Mouse (Mus musculus) forebrain, embryonic 12.5 days (tissue): ENCODE results near the gene Ttc7b. TPM values are rescaled to one million over a fixed set of nuclear protein-coding genes. Genes with fewer than 3 reads are reported as not detected.

ENCODE experiments used
- ATAC-seq: fragments of 200-750 bp; cut with Nextera tagmentation; 2 replicates; pipeline ENCODE4 v1.8.0; 2017; ENCODE audit warnings: moderate TSS enrichment; ENCODE audit not compliant: low FRiP score
- H3K27ac ChIP-seq: fragments of 300-500 bp; sonication (generic); 2 replicates; pipeline ENCODE4 v1.5.1; 2016; ENCODE audit warnings: mild to moderate bottlenecking
- H3K27me3 ChIP-seq: fragments of 300-500 bp; sonication (generic); 2 replicates; pipeline ENCODE4 v1.6.1; 2016; ENCODE audit warnings: mild to moderate bottlenecking
- H3K36me3 ChIP-seq: fragments of 300-500 bp; sonication (generic); replicated peaks from 2 replicates; pipeline ENCODE4 v1.6.1; 2016; ENCODE audit warnings: mild to moderate bottlenecking
- H3K4me1 ChIP-seq: fragments of 300-500 bp; sonication (generic); 2 replicates; pipeline ENCODE4 v1.6.1; 2016
- H3K4me2 ChIP-seq: fragments of 300-500 bp; sonication (generic); 2 replicates; pipeline ENCODE4 v1.6.1; 2016; ENCODE audit warnings: mild to moderate bottlenecking, moderate library complexity
- H3K4me3 ChIP-seq: fragments of 300-500 bp; sonication (generic); replicated peaks from 2 replicates; pipeline ENCODE4 v1.5.1; 2016; ENCODE audit warnings: mild to moderate bottlenecking
- H3K9ac ChIP-seq: fragments of 300-500 bp; sonication (generic); 2 replicates; pipeline ENCODE4 v1.6.1; 2016; ENCODE audit warnings: mild to moderate bottlenecking
- H3K9me3 ChIP-seq: fragments of 300-500 bp; sonication (generic); 2 replicates; pipeline ENCODE4 v1.6.1; 2016
- WGBS: fragments of 180-500 bp; shearing (Covaris S2); methylation state at CpG from one replicate; pipeline ENCODE4 v1.1.7; 2016; 5-methylcytosine and 5-hydroxymethylcytosine counted together
- polyA plus RNA-seq: library from polyadenylated mRNA; unstranded; fragments of >200 nt; fragmentation: Nextera tagmentation; extraction: Ambion mirVana; gene quantifications from 2 replicates; pipeline ENCODE4 v1.2.1, GENCODE M21; 2016

Ttc7b gene
- polyA plus RNA-seq, 1 experiment from 2014 or later, result 5.8 TPM

DNA sequence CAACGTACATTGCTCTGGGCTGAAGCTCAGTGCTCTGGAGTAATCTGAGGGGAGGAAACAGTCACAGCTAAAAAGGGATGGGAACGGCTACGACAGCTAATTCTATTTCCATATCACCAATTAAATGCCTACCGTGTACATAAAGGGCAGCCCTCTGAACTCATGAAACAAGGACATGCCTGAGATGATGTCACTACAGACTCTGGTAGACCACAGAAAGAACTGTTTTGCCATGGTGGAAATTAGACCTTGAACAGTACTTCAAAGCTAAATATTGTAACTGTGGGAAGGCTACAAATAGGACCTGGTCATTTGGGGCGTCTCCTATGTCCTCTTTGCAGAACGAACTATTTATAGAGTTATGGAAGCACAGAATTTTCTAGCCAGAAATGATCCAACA, 99.7 kb downstream of the Ttc7b start:
- 81% methylated on average over 6 of the region's 6 CpGs for WGBS
- H3K9me3 ChIP-seq, result no peaks in the 10 kb centered on the region
- peaks cover 4% of the 10 kb centered on the region; the same call in 1 of the 2 replicates for H3K4me1 ChIP-seq
- H3K4me2 ChIP-seq, result no peak overlapping the region
- H3K36me3 ChIP-seq, result no peaks in the 10 kb centered on the region
- no peak for ATAC-seq
- 0 out of 2 replicates have a peak overlapping the region, but pooled peaks have one; percentile 1 for H3K27ac ChIP-seq
- no peak overlapping the region for H3K9ac ChIP-seq
- no peaks in the 10 kb centered on the region for H3K27me3 ChIP-seq
- no peak overlapping the region for H3K4me3 ChIP-seq

DNA sequence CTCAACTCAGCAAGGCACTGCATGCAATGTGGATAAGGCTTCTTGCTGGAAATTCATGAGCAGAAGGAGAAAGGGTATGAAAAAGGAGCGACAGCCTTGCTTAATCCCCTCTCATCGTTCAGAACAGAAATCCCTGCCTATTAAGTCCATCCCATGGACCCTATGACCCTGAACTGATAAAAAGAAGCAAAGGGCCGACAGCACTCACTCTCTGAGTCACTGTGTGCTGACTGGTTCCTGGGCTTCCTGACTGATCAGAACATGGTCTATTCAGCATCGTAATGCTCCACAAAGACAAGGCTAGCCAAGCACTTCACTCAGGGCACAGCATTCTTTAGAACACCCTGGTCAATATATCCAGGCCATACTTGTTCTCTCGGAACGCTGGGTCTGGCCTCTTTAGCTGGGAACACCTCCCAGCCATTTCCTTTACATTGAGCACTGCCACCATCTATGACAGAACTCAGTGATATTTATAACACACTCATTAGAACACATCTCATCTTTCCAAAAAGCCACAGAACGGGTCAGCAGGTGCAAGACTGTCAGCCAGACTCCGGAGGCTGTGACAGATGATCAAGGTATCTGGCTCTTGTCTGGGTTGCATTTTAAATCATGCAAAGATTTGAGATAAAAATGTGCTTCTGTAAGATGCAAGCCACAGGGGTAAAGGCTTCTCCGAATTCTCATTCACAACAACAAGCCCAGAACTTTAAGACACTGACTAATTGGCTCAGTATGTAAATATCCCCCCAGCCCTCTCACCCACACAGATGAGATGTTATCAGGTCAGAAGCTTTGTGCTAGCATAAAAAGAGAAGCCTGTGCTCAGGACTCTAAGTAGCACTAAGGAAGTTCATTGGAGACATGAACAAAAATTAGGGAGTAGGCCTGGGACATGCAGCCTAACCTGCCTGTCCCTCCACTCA, 100.4 kb downstream of the Ttc7b start:
- 0 out of 2 replicates have a peak overlapping the region, but pooled peaks have one; percentile 1 for H3K27ac ChIP-seq
- no peaks in the 10 kb centered on the region for H3K9me3 ChIP-seq
- H3K4me1 ChIP-seq, result peaks cover 4% of the 10 kb centered on the region; the same call in 1 of the 2 replicates
- H3K4me3 ChIP-seq, result no peak overlapping the region
- no peaks in the 10 kb centered on the region for H3K36me3 ChIP-seq
- H3K27me3 ChIP-seq, result no peaks in the 10 kb centered on the region
- 0 out of 2 replicates have a peak, but pooled peaks have one; percentile 9 for ATAC-seq
- WGBS, result 68% methylated on average over 9 of the region's 9 CpGs
- H3K4me2 ChIP-seq, result no peak overlapping the region
- no peak overlapping the region for H3K9ac ChIP-seq

DNA sequence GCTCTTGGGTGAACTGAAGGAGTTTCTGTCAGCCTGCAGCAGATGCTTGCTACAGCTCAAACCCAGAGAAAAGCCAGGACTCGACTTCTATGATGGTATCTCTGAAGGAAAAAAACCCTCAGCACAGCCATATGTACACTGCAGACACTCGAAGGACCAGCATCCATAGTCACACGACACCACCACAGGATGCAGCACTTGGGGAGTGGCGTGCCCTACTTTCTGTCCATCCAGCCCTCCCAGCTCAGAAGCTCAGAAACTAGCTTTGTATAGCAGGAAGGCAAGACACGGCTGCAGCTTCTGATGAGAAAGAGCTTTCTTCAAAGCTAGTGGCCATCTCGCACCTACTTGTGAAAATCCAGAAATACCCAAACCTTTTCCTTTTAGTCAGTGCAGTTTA, 104.8 kb downstream of the Ttc7b start:
- peaks cover 15% of the 10 kb centered on the region for H3K36me3 ChIP-seq
- peaks cover 4% of the 10 kb centered on the region; the same call in 1 of the 2 replicates for H3K4me1 ChIP-seq
- ATAC-seq, result no peak
- H3K9ac ChIP-seq, result no peak overlapping the region
- H3K4me3 ChIP-seq, result no peak overlapping the region
- WGBS, result 82% methylated on average over 6 of the region's 6 CpGs
- H3K27me3 ChIP-seq, result no peaks in the 10 kb centered on the region
- H3K27ac ChIP-seq, result no peak overlapping the region
- no peaks in the 10 kb centered on the region for H3K9me3 ChIP-seq
- H3K4me2 ChIP-seq, result no peak overlapping the region

DNA sequence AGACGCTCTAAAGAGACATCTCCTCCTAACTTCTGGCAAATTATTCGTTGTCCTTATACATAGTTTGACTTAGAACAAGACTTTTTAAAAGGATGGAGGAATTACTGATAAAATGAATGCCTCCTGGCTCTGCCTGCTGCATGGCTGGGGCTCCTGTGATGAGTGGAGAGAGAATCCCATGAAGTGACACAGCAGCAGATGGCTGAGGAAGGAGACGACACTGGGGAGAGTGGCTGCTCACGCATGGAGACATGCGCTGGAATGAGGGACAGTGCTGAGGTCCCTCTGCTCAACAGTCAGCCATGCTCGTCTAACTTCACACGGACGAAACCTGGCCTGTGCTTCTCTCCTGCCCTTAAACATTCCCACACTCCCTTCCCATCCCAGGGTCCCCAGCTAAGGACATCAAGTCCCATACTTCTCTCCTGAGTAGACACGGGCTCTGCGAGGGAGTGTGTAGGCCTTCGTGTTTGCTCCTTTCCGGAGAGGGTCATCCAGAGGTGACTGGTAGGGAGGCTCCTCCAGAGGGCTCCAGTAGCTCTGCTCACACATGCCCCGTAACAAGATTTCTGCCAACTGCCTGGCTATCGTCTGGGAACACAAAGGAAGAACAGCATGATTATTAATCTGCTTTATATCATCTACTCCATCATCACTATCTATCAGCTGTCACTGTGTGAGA, 105.8 kb downstream of the Ttc7b start:
- Histone ChIP-seq H3K4me1 (no peaks in the 10 kb centered on the region), H3K9ac (no peak overlapping the region), H3K36me3 (peaks cover 15% of the 10 kb centered on the region), H3K9me3 (no peaks in the 10 kb centered on the region), H3K27me3 (no peaks in the 10 kb centered on the region), H3K27ac (no peak overlapping the region), H3K4me3 (no peak overlapping the region), H3K4me2 (no peak overlapping the region)
- WGBS, result 84% methylated on average over 14 of the region's 14 CpGs
- ATAC-seq, result no peak

DNA sequence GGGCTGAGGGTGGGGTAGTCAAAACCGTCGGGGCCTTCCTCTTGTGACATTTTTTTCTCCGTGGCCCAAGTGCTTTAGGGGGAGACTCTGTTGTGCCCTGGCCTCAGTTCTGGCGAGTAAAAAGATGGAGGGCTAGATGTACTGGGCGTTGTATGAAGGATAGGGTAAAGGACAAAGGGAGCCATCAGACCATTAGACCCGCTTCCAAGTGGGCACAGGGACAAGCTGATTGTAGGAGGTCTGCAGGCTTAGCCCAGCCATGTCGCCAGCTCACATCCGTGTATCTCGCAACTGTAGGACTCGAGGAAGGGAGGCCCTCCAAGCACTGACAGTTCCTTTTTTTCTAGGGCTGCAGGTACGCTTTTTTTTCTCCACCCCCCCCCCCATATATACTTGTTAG, 111.9 kb downstream of the Ttc7b start:
- H3K9ac ChIP-seq, result no peak overlapping the region
- no peaks in the 10 kb centered on the region for H3K9me3 ChIP-seq
- H3K27ac ChIP-seq, result peak overlapping the region; percentile 50; the same call in 1 of the 2 replicates
- H3K4me2 ChIP-seq, result no peak overlapping the region
- peaks cover 3% of the 10 kb centered on the region for H3K36me3 ChIP-seq
- H3K27me3 ChIP-seq, result no peaks in the 10 kb centered on the region
- H3K4me3 ChIP-seq, result no peak overlapping the region
- H3K4me1 ChIP-seq, result peaks cover 30% of the 10 kb centered on the region
- peak; percentile 20; the same call in 1 of the 2 replicates for ATAC-seq
- WGBS, result 76% methylated on average over 11 of the region's 11 CpGs

DNA sequence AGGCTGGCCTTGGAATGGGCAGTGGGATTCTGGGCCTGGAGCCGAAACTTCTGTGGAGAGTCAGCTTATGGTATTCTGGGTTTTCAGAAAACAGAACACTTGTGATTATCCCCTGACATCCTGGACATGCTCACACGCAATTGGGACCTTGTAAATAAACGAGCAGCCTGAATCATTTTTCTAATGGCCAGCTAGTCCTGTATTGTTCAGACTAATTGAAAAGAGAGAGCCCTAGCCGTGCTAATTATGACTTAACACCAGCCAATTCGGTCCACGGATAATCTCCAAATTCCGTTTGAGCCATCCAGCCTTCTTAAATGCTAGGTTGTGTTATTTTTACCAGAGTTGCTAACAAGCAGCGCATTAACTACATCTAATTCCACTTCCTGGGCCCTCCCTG, 112.5 kb downstream of the Ttc7b start:
- no peak overlapping the region for H3K4me2 ChIP-seq
- WGBS, result 20% methylated on average over 8 of the region's 8 CpGs
- H3K9me3 ChIP-seq, result no peaks in the 10 kb centered on the region
- H3K9ac ChIP-seq, result no peak overlapping the region
- ATAC-seq, result peak; percentile 62; the same call in 1 of the 2 replicates
- peak overlapping the region; percentile 50; the same call in 1 of the 2 replicates for H3K27ac ChIP-seq
- H3K4me3 ChIP-seq, result no peak overlapping the region
- no peaks in the 10 kb centered on the region for H3K27me3 ChIP-seq
- peaks cover 3% of the 10 kb centered on the region; the same call in 1 of the 2 replicates for H3K36me3 ChIP-seq
- H3K4me1 ChIP-seq, result peaks cover 30% of the 10 kb centered on the region

DNA sequence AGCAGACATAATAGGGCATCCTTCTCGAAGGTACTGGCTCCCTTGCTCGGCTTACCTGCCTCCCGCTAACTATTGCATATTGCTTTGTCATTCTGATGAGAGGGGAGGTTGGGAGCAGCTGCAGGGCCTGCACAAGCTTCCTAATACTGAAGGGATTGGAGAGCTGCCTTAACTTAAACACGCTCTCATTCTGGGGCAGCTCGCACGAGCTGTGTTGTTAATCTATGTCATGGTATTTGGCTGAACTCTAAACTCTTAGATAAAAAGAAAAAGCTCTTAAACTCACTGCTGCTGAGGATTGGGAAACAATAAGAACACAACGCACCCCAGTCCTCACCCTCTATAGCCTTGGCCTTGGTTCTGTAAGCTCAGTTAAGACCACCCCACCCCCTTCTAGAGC, 113.3 kb downstream of the Ttc7b start:
- ATAC-seq, result no peak
- peak overlapping the region; percentile 9; the same call in 1 of the 2 replicates for H3K27ac ChIP-seq
- no peak overlapping the region for H3K4me3 ChIP-seq
- no peak overlapping the region for H3K4me2 ChIP-seq
- 22% methylated on average over 7 of the region's 7 CpGs for WGBS
- no peaks in the 10 kb centered on the region for H3K9me3 ChIP-seq
- no peak overlapping the region for H3K9ac ChIP-seq
- H3K27me3 ChIP-seq, result no peaks in the 10 kb centered on the region
- H3K36me3 ChIP-seq, result no peaks in the 10 kb centered on the region; the same call in 1 of the 2 replicates
- peaks cover 30% of the 10 kb centered on the region for H3K4me1 ChIP-seq

DNA sequence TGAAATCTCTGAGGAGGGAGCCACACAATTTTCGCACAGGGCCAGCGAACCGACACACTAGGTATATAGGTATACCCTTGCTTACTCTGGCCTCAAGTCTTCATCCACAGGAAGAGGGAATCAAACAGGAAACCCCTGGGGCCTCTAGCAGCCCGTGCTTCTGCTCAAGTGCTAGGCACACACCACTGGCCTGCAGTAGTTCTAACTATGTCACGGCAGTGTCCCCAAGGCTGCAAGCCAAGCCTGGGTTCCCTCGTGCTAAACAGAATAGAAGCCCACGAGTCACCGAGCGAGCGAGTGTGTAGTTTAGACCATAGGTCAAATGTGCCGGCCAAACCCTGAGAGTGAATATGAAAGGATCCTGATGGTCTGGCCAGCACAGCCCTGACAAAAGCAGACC, 114.5 kb downstream of the Ttc7b start:
- H3K27me3 ChIP-seq, result no peaks in the 10 kb centered on the region
- no peaks in the 10 kb centered on the region for H3K9me3 ChIP-seq
- no peaks in the 10 kb centered on the region; the same call in none of the 2 replicates for H3K36me3 ChIP-seq
- peaks cover 30% of the 10 kb centered on the region for H3K4me1 ChIP-seq
- WGBS, result 85% methylated on average over 11 of the region's 11 CpGs
- no peak overlapping the region for H3K4me2 ChIP-seq
- H3K4me3 ChIP-seq, result no peak overlapping the region
- no peak overlapping the region for H3K27ac ChIP-seq
- no peak for ATAC-seq
- no peak overlapping the region for H3K9ac ChIP-seq

DNA sequence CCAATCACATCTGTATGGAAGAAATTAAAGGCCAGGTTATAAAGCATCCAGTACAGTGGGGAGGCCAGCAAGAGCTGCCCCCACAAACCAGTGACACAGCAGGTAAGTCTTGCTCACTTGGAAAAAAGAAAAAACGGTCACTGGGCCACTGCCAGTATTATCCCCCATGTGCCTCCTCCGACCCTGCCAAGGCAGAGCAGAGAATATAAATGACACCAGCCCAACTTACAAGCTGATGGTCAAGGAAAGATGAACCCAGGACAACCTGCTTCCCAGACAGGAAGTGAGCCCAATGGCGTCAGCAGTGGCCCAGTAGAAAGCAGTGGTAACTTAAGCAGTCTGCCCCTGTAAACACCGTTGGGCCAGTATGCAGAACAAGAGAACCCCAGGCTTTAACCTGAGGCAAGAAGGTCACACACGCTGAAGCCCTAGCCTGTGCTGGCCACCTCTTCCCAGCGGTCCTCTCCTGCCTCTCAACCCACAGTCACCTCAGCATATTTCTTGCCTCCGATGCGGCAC, 115.1 kb downstream of the Ttc7b start:
- 88% methylated on average over 8 of the region's 8 CpGs for WGBS
- H3K4me2 ChIP-seq, result no peak overlapping the region
- H3K4me3 ChIP-seq, result no peak overlapping the region
- H3K4me1 ChIP-seq, result peaks cover 30% of the 10 kb centered on the region
- no peak overlapping the region for H3K27ac ChIP-seq
- H3K27me3 ChIP-seq, result no peaks in the 10 kb centered on the region
- H3K9me3 ChIP-seq, result no peaks in the 10 kb centered on the region
- peaks cover 5% of the 10 kb centered on the region for H3K36me3 ChIP-seq
- ATAC-seq, result no peak
- H3K9ac ChIP-seq, result no peak overlapping the region

DNA sequence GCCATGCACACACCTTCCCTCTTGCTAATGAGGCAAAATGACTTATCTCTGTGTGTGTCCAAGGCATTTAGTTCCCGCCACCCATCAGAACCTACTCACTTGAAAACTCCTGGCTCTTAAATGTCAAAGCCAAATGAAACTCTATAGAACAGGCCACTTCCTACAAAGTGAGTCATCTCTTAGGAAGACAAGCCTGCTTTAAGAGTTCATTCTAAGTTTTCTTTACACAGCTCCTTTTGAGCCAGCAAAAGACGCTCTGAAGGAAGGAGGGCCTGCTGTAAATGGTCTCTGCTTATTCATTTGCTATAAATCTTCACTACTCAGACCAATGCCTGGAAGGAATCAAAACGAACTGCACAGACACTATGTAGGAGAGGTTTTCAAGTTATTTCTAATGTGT, 116.2 kb downstream of the Ttc7b start:
- 82% methylated on average over 3 of the region's 3 CpGs for WGBS
- H3K9me3 ChIP-seq, result no peaks in the 10 kb centered on the region
- no peak overlapping the region for H3K4me3 ChIP-seq
- H3K27ac ChIP-seq, result no peak overlapping the region
- no peak for ATAC-seq
- no peak overlapping the region for H3K9ac ChIP-seq
- peaks cover 8% of the 10 kb centered on the region for H3K36me3 ChIP-seq
- peaks cover 28% of the 10 kb centered on the region for H3K4me1 ChIP-seq
- no peaks in the 10 kb centered on the region for H3K27me3 ChIP-seq
- H3K4me2 ChIP-seq, result no peak overlapping the region

DNA sequence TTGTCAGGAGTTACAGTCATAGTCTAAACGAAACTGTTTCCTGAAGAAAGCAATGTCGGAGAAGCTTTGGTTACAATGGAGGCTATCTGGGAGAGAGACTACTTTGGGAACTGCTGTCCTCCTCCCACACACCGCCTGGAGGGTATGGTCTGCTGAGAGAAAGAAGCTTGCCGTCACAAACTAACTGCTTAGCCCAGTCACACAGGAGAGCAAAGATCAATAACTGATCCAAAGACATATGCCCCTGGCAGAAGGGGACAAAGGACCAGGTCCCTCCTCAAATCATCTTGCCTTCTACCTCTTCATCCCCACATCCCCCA, 117.7 kb downstream of the Ttc7b start:
- no peak overlapping the region for H3K4me3 ChIP-seq
- 91% methylated on average over 4 of the region's 4 CpGs for WGBS
- H3K36me3 ChIP-seq, result peaks cover 8% of the 10 kb centered on the region
- H3K27me3 ChIP-seq, result no peaks in the 10 kb centered on the region
- ATAC-seq, result no peak
- no peak overlapping the region for H3K9ac ChIP-seq
- H3K9me3 ChIP-seq, result no peaks in the 10 kb centered on the region
- peaks cover 25% of the 10 kb centered on the region for H3K4me1 ChIP-seq
- no peak overlapping the region for H3K4me2 ChIP-seq
- H3K27ac ChIP-seq, result no peak overlapping the region

DNA sequence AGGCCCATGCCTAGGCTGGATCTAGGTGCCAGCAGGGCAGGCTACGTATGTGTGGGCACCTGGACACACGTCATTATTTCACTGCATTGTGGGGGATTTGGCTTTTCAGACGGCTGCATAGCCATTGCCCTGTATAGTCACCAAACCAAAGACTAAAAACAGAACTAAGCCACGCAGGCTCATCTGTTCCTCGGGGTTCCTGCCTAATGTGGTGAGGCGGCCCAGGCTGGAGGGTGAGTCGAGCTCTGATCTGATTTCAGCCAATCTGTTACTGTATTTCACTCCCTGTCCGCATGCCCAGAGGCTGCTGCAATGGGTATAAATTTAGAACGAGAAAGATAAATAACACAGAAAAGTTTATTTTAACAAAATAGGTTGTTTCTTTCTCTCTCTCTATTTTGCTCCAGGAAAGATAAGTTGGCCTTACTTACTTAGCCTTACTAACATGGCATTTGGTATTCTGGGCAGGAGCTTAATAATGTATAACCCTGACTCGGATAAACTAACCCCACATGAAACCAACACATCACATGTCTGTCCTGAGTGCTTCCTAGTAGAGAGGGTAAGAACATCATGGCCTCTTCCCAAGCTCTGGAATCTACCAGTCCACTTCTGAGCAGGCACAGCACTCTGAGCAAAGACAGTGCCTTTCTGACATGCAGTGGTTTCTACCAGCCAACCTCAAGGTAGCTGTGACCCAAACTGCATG, 118.2 kb downstream of the Ttc7b start:
- 94% methylated on average over 10 of the region's 10 CpGs for WGBS
- Histone ChIP-seq H3K4me2 (no peak overlapping the region), H3K4me1 (peaks cover 25% of the 10 kb centered on the region), H3K4me3 (no peak overlapping the region), H3K36me3 (peaks cover 8% of the 10 kb centered on the region), H3K27ac (no peak overlapping the region), H3K27me3 (no peaks in the 10 kb centered on the region), H3K9me3 (no peaks in the 10 kb centered on the region), H3K9ac (no peak overlapping the region)
- ATAC-seq, result no peak
